Mouse (Mus musculus): ENCODE data around the gene Prkar2b. TPM values are rescaled to one million over a fixed set of nuclear protein-coding genes. Genes with fewer than 3 reads are reported as not detected.
"Not testable (repeated sequence)": the region's sequence is repeated elsewhere in the genome, so short reads cannot be mapped to it uniquely, and the experiment has no call there.

Prkar2b gene
- polyA plus RNA-seq, 1 experiment: 8.9 TPM

GRCm38 (mm10) chr12:32017636-32018375, 43.3 kb downstream of the Prkar2b start:
- no peak overlapping the region for H3K4me3 ChIP-seq (ENCODE audit: low read depth, low read length)
- TF ChIP-seq CTCF (IDR thresholded peaks at IDR 0.05; ENCODE audit: low read depth, low read length): no peak
- no peak for TF ChIP-seq POLR2A (IDR thresholded peaks at IDR 0.05; ENCODE audit: insufficient read depth, low read length)
- TF ChIP-seq EP300 (IDR thresholded peaks at IDR 0.05; ENCODE audit: insufficient read depth, low read depth, low read length): no peak
- H3K9ac ChIP-seq (ENCODE audit: low read depth, poor library complexity, severe bottlenecking): no peak overlapping the region
- H3K9me3 ChIP-seq (replicated peaks; ENCODE audit: control insufficient read depth, insufficient read depth, low read length, poor library complexity, severe bottlenecking): no peaks in the 10 kb centered on the region
- no peaks in the 10 kb centered on the region for H3K4me1 ChIP-seq (ENCODE audit: control insufficient read depth, insufficient read depth, low read length)
- no peak overlapping the region for H3K27ac ChIP-seq (ENCODE audit: insufficient read depth, low read length)
- H3K36me3 ChIP-seq (ENCODE audit: control insufficient read depth, insufficient read depth, low read length, poor library complexity, severe bottlenecking): no peaks in the 10 kb centered on the region
- H3K27me3 ChIP-seq (ENCODE audit: control insufficient read depth, insufficient read depth, low read length, poor library complexity, severe bottlenecking): no peaks in the 10 kb centered on the region

GRCm38 (mm10) chr12:32016472-32016871, 44.6 kb downstream of the Prkar2b start:
- Histone ChIP-seq H3K9ac (ENCODE audit: low read depth, poor library complexity, severe bottlenecking) (no peak overlapping the region), H3K4me3 (ENCODE audit: low read depth, low read length) (no peak overlapping the region), H3K36me3 (ENCODE audit: control insufficient read depth, insufficient read depth, low read length, poor library complexity, severe bottlenecking) (no peaks in the 10 kb centered on the region), H3K9me3 (replicated peaks; ENCODE audit: control insufficient read depth, insufficient read depth, low read length, poor library complexity, severe bottlenecking) (no peaks in the 10 kb centered on the region), H3K27me3 (ENCODE audit: control insufficient read depth, insufficient read depth, low read length, poor library complexity, severe bottlenecking) (no peaks in the 10 kb centered on the region), H3K27ac (ENCODE audit: insufficient read depth, low read length) (no peak overlapping the region), H3K4me1 (ENCODE audit: control insufficient read depth, insufficient read depth, low read length) (no peaks in the 10 kb centered on the region)
- TF ChIP-seq CTCF (IDR thresholded peaks at IDR 0.05; ENCODE audit: low read depth, low read length): no peak
- TF ChIP-seq POLR2A (IDR thresholded peaks at IDR 0.05; ENCODE audit: insufficient read depth, low read length): no peak
- no peak for TF ChIP-seq EP300 (IDR thresholded peaks at IDR 0.05; ENCODE audit: insufficient read depth, low read depth, low read length)

DNA sequence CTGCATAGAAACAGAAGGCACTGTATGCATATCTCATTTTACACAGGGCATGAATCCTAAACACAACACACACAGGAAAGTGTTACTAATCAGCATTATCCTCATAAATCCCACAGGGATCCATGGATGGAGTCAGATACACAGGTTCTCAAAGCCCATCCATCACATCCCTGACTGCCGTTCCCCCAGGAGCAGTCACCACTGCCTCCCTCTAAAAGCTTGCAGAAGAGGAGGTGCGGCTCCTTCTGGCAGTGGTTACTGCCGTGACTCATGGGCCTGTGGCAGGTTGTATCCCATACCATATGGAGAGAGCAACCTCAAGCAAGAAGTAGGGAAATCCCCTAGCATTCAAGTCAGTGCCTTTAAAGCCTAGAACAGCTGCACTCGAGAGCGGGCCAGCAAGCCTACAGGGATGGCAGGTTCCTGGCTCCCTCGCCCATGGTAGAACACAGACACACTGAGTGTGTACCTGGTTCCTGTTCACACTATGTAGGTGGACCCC, 45.8 kb downstream of the Prkar2b start:
- Histone ChIP-seq H3K4me1 (ENCODE audit: control insufficient read depth, insufficient read depth, low read length) (no peaks in the 10 kb centered on the region), H3K4me3 (ENCODE audit: low read depth, low read length) (no peak overlapping the region), H3K27ac (ENCODE audit: insufficient read depth, low read length) (no peak overlapping the region), H3K27me3 (ENCODE audit: control insufficient read depth, insufficient read depth, low read length, poor library complexity, severe bottlenecking) (no peaks in the 10 kb centered on the region), H3K9ac (ENCODE audit: low read depth, poor library complexity, severe bottlenecking) (no peak overlapping the region), H3K9me3 (replicated peaks; ENCODE audit: control insufficient read depth, insufficient read depth, low read length, poor library complexity, severe bottlenecking) (no peaks in the 10 kb centered on the region), H3K36me3 (ENCODE audit: control insufficient read depth, insufficient read depth, low read length, poor library complexity, severe bottlenecking) (no peaks in the 10 kb centered on the region)
- TF ChIP-seq CTCF (IDR thresholded peaks at IDR 0.05; ENCODE audit: low read depth, low read length): no peak
- TF ChIP-seq EP300 (IDR thresholded peaks at IDR 0.05; ENCODE audit: insufficient read depth, low read depth, low read length): no peak
- no peak for TF ChIP-seq POLR2A (IDR thresholded peaks at IDR 0.05; ENCODE audit: insufficient read depth, low read length)

GRCm38 (mm10) chr12:32014811-32015210, 46.3 kb downstream of the Prkar2b start:
- H3K36me3 ChIP-seq (ENCODE audit: control insufficient read depth, insufficient read depth, low read length, poor library complexity, severe bottlenecking): no peaks in the 10 kb centered on the region
- no peak overlapping the region for H3K9ac ChIP-seq (ENCODE audit: low read depth, poor library complexity, severe bottlenecking)
- no peak overlapping the region for H3K4me3 ChIP-seq (ENCODE audit: low read depth, low read length)
- no peaks in the 10 kb centered on the region for H3K9me3 ChIP-seq (replicated peaks; ENCODE audit: control insufficient read depth, insufficient read depth, low read length, poor library complexity, severe bottlenecking)
- no peaks in the 10 kb centered on the region for H3K27me3 ChIP-seq (ENCODE audit: control insufficient read depth, insufficient read depth, low read length, poor library complexity, severe bottlenecking)
- TF ChIP-seq CTCF (IDR thresholded peaks at IDR 0.05; ENCODE audit: low read depth, low read length): no peak
- no peak for TF ChIP-seq EP300 (IDR thresholded peaks at IDR 0.05; ENCODE audit: insufficient read depth, low read depth, low read length)
- no peak for TF ChIP-seq POLR2A (IDR thresholded peaks at IDR 0.05; ENCODE audit: insufficient read depth, low read length)
- no peaks in the 10 kb centered on the region for H3K4me1 ChIP-seq (ENCODE audit: control insufficient read depth, insufficient read depth, low read length)
- H3K27ac ChIP-seq (ENCODE audit: insufficient read depth, low read length): no peak overlapping the region

DNA sequence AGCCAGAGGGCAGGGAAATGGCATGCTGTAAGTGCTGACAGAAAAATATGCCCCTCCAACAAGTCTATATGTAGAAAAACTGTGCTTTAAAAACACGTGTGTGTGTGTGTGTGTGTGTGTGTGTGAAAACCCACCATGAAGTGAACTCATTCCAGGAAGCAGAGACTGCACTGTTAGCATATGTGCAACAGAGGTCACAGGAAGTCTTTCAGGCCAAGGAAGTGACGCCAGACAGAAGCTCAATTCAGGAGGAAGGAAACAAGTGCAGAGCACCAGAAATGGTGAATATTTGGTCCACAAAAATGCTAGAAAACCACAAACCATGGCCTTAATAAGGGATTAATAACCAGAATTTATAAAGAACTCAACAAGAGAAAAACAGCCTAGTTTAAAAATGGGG, 48.9 kb downstream of the Prkar2b start:
- Histone ChIP-seq H3K36me3 (ENCODE audit: control insufficient read depth, insufficient read depth, low read length, poor library complexity, severe bottlenecking) (no peaks in the 10 kb centered on the region), H3K9ac (ENCODE audit: low read depth, poor library complexity, severe bottlenecking) (no peak overlapping the region), H3K27me3 (ENCODE audit: control insufficient read depth, insufficient read depth, low read length, poor library complexity, severe bottlenecking) (no peaks in the 10 kb centered on the region), H3K9me3 (replicated peaks; ENCODE audit: control insufficient read depth, insufficient read depth, low read length, poor library complexity, severe bottlenecking) (no peaks in the 10 kb centered on the region), H3K27ac (ENCODE audit: insufficient read depth, low read length) (no peak overlapping the region), H3K4me1 (ENCODE audit: control insufficient read depth, insufficient read depth, low read length) (no peaks in the 10 kb centered on the region), H3K4me3 (ENCODE audit: low read depth, low read length) (no peak overlapping the region)
- TF ChIP-seq EP300 (IDR thresholded peaks at IDR 0.05; ENCODE audit: insufficient read depth, low read depth, low read length) (no peak), CTCF (IDR thresholded peaks at IDR 0.05; ENCODE audit: low read depth, low read length) (no peak), POLR2A (IDR thresholded peaks at IDR 0.05; ENCODE audit: insufficient read depth, low read length) (no peak)

DNA sequence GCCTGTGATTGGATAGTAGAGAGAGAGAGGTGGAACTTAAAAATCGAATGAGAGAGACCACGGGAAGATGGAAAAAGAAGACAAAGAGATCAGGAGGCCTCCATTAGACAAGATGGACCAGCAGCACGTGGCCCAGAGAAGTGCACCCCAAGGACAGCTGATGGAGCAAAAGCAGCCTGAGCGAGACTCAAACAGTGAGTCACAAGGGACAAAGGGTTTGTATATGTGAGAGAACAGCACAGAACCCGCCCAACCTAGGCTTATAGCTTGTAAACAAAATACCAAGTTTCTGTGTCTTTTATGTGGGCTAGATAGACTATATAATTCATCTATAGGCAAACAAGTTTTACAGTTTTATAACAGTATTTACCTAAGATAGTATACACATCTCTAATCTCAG, 50.0 kb downstream of the Prkar2b start:
- Histone ChIP-seq H3K9me3 (replicated peaks; ENCODE audit: control insufficient read depth, insufficient read depth, low read length, poor library complexity, severe bottlenecking) (no peaks in the 10 kb centered on the region), H3K36me3 (ENCODE audit: control insufficient read depth, insufficient read depth, low read length, poor library complexity, severe bottlenecking) (no peaks in the 10 kb centered on the region), H3K4me1 (ENCODE audit: control insufficient read depth, insufficient read depth, low read length) (no peaks in the 10 kb centered on the region), H3K27ac (ENCODE audit: insufficient read depth, low read length) (no peak overlapping the region), H3K27me3 (ENCODE audit: control insufficient read depth, insufficient read depth, low read length, poor library complexity, severe bottlenecking) (no peaks in the 10 kb centered on the region), H3K4me3 (ENCODE audit: low read depth, low read length) (no peak overlapping the region), H3K9ac (ENCODE audit: low read depth, poor library complexity, severe bottlenecking) (no peak overlapping the region)
- TF ChIP-seq EP300 (IDR thresholded peaks at IDR 0.05; ENCODE audit: insufficient read depth, low read depth, low read length) (no peak), CTCF (IDR thresholded peaks at IDR 0.05; ENCODE audit: low read depth, low read length) (no peak), POLR2A (IDR thresholded peaks at IDR 0.05; ENCODE audit: insufficient read depth, low read length) (no peak)

- not testable (repeated sequence) for H3K9me3 ChIP-seq (replicated peaks; ENCODE audit: control insufficient read depth, insufficient read depth, low read length, poor library complexity, severe bottlenecking); H3K4me1 ChIP-seq (ENCODE audit: control insufficient read depth, insufficient read depth, low read length); H3K9ac ChIP-seq (ENCODE audit: low read depth, poor library complexity, severe bottlenecking); H3K27me3 ChIP-seq (ENCODE audit: control insufficient read depth, insufficient read depth, low read length, poor library complexity, severe bottlenecking); H3K27ac ChIP-seq (ENCODE audit: insufficient read depth, low read length); H3K36me3 ChIP-seq (ENCODE audit: control insufficient read depth, insufficient read depth, low read length, poor library complexity, severe bottlenecking); H3K4me3 ChIP-seq (ENCODE audit: low read depth, low read length)
Observed at GRCm38 (mm10) chr12:32009985-32010369, 51.1 kb downstream of the Prkar2b start.

All from ES-Bruce4 (cell line).